Mouse (Mus musculus): Measurements from ENCODE around the gene Srp14. TPM values are rescaled to one million over a fixed set of nuclear protein-coding genes. Genes with fewer than 3 reads are reported as not detected.

Srp14 gene
- polyA plus RNA-seq, 1 experiment: 232 TPM

- no peak for DNase-seq (ENCODE audit: low spot score)
Observed at GRCm38 (mm10) chr2:118490241-118491091, 11.0 kb upstream of the Srp14 start.

GRCm38 (mm10) chr2:118487806-118488205, 8.3 kb upstream of the Srp14 start:
- no peak for DNase-seq (ENCODE audit: low spot score)

GRCm38 (mm10) chr2:118486933-118487332, 7.4 kb upstream of the Srp14 start:
- peak; percentile 84 for DNase-seq (ENCODE audit: low spot score)

GRCm38 (mm10) chr2:118485415-118485814, 5.9 kb upstream of the Srp14 start:
- no peak for DNase-seq (ENCODE audit: low spot score)

GRCm38 (mm10) chr2:118484386-118484898, 4.9 kb upstream of the Srp14 start:
- DNase-seq (ENCODE audit: low spot score): no peak

GRCm38 (mm10) chr2:118483032-118483431, 3.5 kb upstream of the Srp14 start:
- DNase-seq (ENCODE audit: low spot score): no peak

GRCm38 (mm10) chr2:118480886-118481285, 1.4 kb upstream of the Srp14 start:
- no peak for DNase-seq (ENCODE audit: low spot score)

- no peak for DNase-seq (ENCODE audit: low spot score)
Observed at GRCm38 (mm10) chr2:118478833-118479549, 520 bp downstream of the Srp14 start.

GRCm38 (mm10) chr2:118468354-118468753, 11.2 kb downstream of the Srp14 start:
- DNase-seq (ENCODE audit: low spot score): no peak

GRCm38 (mm10) chr2:118466601-118467000, 12.9 kb downstream of the Srp14 start:
- no peak for DNase-seq (ENCODE audit: low spot score)

GRCm38 (mm10) chr2:118465894-118466293, 13.6 kb downstream of the Srp14 start:
- no peak for DNase-seq (ENCODE audit: low spot score)

GRCm38 (mm10) chr2:118464450-118464849, 15.1 kb downstream of the Srp14 start:
- DNase-seq (ENCODE audit: low spot score): no peak

GRCm38 (mm10) chr2:118463480-118463879, 16.0 kb downstream of the Srp14 start:
- no peak for DNase-seq (ENCODE audit: low spot score)

GRCm38 (mm10) chr2:118461480-118462165, 17.9 kb downstream of the Srp14 start:
- DNase-seq (ENCODE audit: low spot score): no peak

GRCm38 (mm10) chr2:118457463-118458261, 21.8 kb downstream of the Srp14 start:
- DNase-seq (ENCODE audit: low spot score): no peak

GRCm38 (mm10) chr2:118457029-118457428, 22.5 kb downstream of the Srp14 start:
- DNase-seq (ENCODE audit: low spot score): no peak

- DNase-seq (ENCODE audit: low spot score): no peak
Observed at GRCm38 (mm10) chr2:118451056-118451455, 28.5 kb downstream of the Srp14 start.

GRCm38 (mm10) chr2:118448181-118448580, 31.3 kb downstream of the Srp14 start:
- DNase-seq (ENCODE audit: low spot score): no peak

- DNase-seq (ENCODE audit: low spot score): no peak
Observed at GRCm38 (mm10) chr2:118445696-118446674, 33.5 kb downstream of the Srp14 start.

GRCm38 (mm10) chr2:118442723-118443122, 36.8 kb downstream of the Srp14 start:
- DNase-seq (ENCODE audit: low spot score): no peak
